Mouse (Mus musculus): ENCODE measurements at regions not wholly inside any gene's neighbourhood (a gene's known extent, or its start where the extent isn't known, plus 50 kb on each side); places are given as distances from the start of the nearest gene placed in this dataset.
"Not testable (repeated sequence)": the region's sequence is repeated elsewhere in the genome, so short reads cannot be mapped to it uniquely, and the experiment has no call there.

GRCm38 (mm10) chr4:105728696-105729095, 61.0 kb upstream of the Gm12728 start:
- ATAC-seq (ENCODE audit: low FRiP score, low TSS enrichment): no peak
- WGBS: 52% methylated on average over 3 of the region's 3 CpGs
- H3K9ac ChIP-seq (replicated peaks; ENCODE audit: low read length): no peak overlapping the region
- no peaks in the 10 kb centered on the region for H3K9me3 ChIP-seq (ENCODE audit: low read length)
- H3K4me3 ChIP-seq (ENCODE audit: low read length): no peak overlapping the region
- no peak overlapping the region for H3K27ac ChIP-seq (ENCODE audit: low read length)
- no peak overlapping the region for H3K4me2 ChIP-seq (replicated peaks; ENCODE audit: low read depth, low read length)
- H3K27me3 ChIP-seq (ENCODE audit: insufficient read depth, low read length): no peaks in the 10 kb centered on the region
- H3K36me3 ChIP-seq (ENCODE audit: insufficient read depth, low read length): no peaks in the 10 kb centered on the region
- no peaks in the 10 kb centered on the region for H3K4me1 ChIP-seq (ENCODE audit: insufficient read depth, low read length)

GRCm38 (mm10) chr4:105730900-105731299, 58.8 kb upstream of the Gm12728 start:
- Histone ChIP-seq H3K27ac (ENCODE audit: low read length) (no peak overlapping the region), H3K36me3 (ENCODE audit: insufficient read depth, low read length) (no peaks in the 10 kb centered on the region), H3K4me1 (ENCODE audit: insufficient read depth, low read length) (no peaks in the 10 kb centered on the region), H3K4me3 (ENCODE audit: low read length) (no peak overlapping the region), H3K4me2 (replicated peaks; ENCODE audit: low read depth, low read length) (no peak overlapping the region), H3K9ac (replicated peaks; ENCODE audit: low read length) (no peak overlapping the region), H3K9me3 (ENCODE audit: low read length) (no peaks in the 10 kb centered on the region), H3K27me3 (ENCODE audit: insufficient read depth, low read length) (no peaks in the 10 kb centered on the region)
- 78% methylated on average over 2 of the region's 2 CpGs for WGBS
- no peak for ATAC-seq (ENCODE audit: low FRiP score, low TSS enrichment)

GRCm38 (mm10) chr4:105735116-105735515, 54.6 kb upstream of the Gm12728 start:
- 92% methylated on average over 6 of the region's 9 CpGs for WGBS
- not testable (repeated sequence) for ATAC-seq (ENCODE audit: low FRiP score, low TSS enrichment); H3K4me3 ChIP-seq (ENCODE audit: low read length); H3K4me2 ChIP-seq (replicated peaks; ENCODE audit: low read depth, low read length); H3K27me3 ChIP-seq (ENCODE audit: insufficient read depth, low read length); H3K4me1 ChIP-seq (ENCODE audit: insufficient read depth, low read length); H3K27ac ChIP-seq (ENCODE audit: low read length); H3K36me3 ChIP-seq (ENCODE audit: insufficient read depth, low read length); H3K9ac ChIP-seq (replicated peaks; ENCODE audit: low read length); H3K9me3 ChIP-seq (ENCODE audit: low read length)

Data from kidney, embryonic 16.5 days (tissue).